ENCODE assay signal across 8 mouse cellular contexts in the genomic region with DNA sequence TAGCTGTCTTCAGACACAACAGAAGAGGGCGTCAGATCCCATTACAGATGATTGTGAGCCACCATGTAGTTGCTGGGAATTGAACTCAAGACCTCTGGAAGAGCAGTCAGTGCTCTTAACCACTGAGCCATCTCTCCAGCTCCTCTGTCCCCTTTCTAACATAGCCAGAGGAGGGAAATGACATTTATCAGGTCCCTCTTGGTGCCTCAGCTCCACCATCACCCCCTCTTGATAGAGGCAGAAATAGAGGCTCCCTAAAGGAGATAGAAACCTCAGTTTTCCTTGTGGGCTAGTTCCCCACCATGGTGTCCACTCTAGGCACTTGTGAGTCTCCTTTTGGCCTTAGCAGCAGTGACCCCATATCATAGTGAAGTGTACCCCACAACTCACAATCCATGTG.
DNase-seq lines count a peak whose midpoint lies in the region; ATAC-seq and TF ChIP-seq lines count a peak whose summit lies in the region.
"Not testable (repeated sequence)": the region's sequence is repeated elsewhere in the genome, so short reads cannot be mapped to it uniquely, and the experiment has no call there.

No protein-coding gene starts in this region.

- not testable (repeated sequence) for ATAC-seq in heart, embryonic 11.5 days (replicated peaks; ENCODE audit: insufficient number of reproducible peaks, low FRiP score, low TSS enrichment); hindbrain, embryonic 13.5 days (ENCODE audit: low FRiP score); kidney, embryonic 15.5 days (replicated peaks; ENCODE audit: low FRiP score); liver, embryonic 11.5 days (replicated peaks; ENCODE audit: low FRiP score); lung, embryonic 16.5 days (ENCODE audit: low read depth); neural tube, embryonic 15.5 days (ENCODE audit: low FRiP score)

- not testable (repeated sequence) for H3K27me3 ChIP-seq in MEL (ENCODE audit: control insufficient read depth in 1 of 2, insufficient read depth in 2 of 2, low read length in 2 of 2); heart, embryonic 11.5 days (ENCODE audit: control insufficient read depth, insufficient read depth, low read length); hindbrain, embryonic 13.5 days; kidney, embryonic 15.5 days; liver, embryonic 11.5 days (replicated peaks; ENCODE audit: control insufficient read depth, insufficient read depth, low read length); lung, embryonic 16.5 days (ENCODE audit: control insufficient read depth, insufficient read depth, low read depth, low read length); neural tube, embryonic 15.5 days (replicated peaks)

- not testable (repeated sequence) for TF ChIP-seq POLR2A in MEL (IDR thresholded peaks at IDR 0.05; ENCODE audit: control insufficient read depth in 1 of 2, insufficient read depth in 1 of 2, low read depth in 1 of 2, low read length in 2 of 2, poor library complexity in 1 of 2); embryonic fibroblast, embryonic 13.5 days (IDR thresholded peaks at IDR 0.05; ENCODE audit: low read depth, low read length)

- H3K9me3 ChIP-seq in MEL (replicated peaks; ENCODE audit: insufficient read depth, low read length); heart, embryonic 11.5 days (replicated peaks; ENCODE audit: control insufficient read depth, low read length); hindbrain, embryonic 13.5 days; kidney, embryonic 15.5 days (replicated peaks); liver, embryonic 11.5 days (ENCODE audit: control insufficient read depth, low read length); lung, embryonic 16.5 days (ENCODE audit: control insufficient read depth, low read length); neural tube, embryonic 15.5 days (replicated peaks): not testable (repeated sequence)

- TF ChIP-seq EP300 in MEL (IDR thresholded peaks at IDR 0.05; ENCODE audit: low read depth in 1 of 2, low read length in 2 of 2) = not testable (repeated sequence)

- peak overlapping the region; percentile 48 for H3K9ac ChIP-seq in MEL (ENCODE audit: control insufficient read depth, low read depth, low read length, poor library complexity, severe bottlenecking)
- H3K9ac ChIP-seq in heart, embryonic 11.5 days (ENCODE audit: low read depth, low read length); hindbrain, embryonic 13.5 days; kidney, embryonic 15.5 days; lung, embryonic 16.5 days (ENCODE audit: low read length); neural tube, embryonic 15.5 days (replicated peaks): not testable (repeated sequence)
- H3K9ac ChIP-seq in liver, embryonic 11.5 days (ENCODE audit: low read depth, low read length) = peak overlapping the region; percentile 4; the same call in 1 of the 2 replicates

- H3K4me2 ChIP-seq in heart, embryonic 11.5 days; hindbrain, embryonic 13.5 days; kidney, embryonic 15.5 days; liver, embryonic 11.5 days; lung, embryonic 16.5 days (ENCODE audit: low read depth, low read length); neural tube, embryonic 15.5 days: not testable (repeated sequence)

- DNase-seq in MEL (ENCODE audit: low read depth, low spot score) = peak; percentile 56
- DNase-seq in liver, embryonic 11.5 days (ENCODE audit: low spot score) = not testable (repeated sequence)

- not testable (repeated sequence) for TF ChIP-seq RAD21 in MEL (IDR thresholded peaks at IDR 0.05; ENCODE audit: low read depth, low read length)

- peak overlapping the region; percentile 66 for H3K27ac ChIP-seq in MEL (ENCODE audit: control insufficient read depth, low read depth, low read length)
- H3K27ac ChIP-seq in embryonic fibroblast, embryonic 13.5 days (ENCODE audit: insufficient read depth, low read length) = peak overlapping the region; percentile 35; the same call in 1 of the 2 replicates
- H3K27ac ChIP-seq in heart, embryonic 11.5 days (ENCODE audit: low read depth, low read length) = peak overlapping the region; percentile 92
- H3K27ac ChIP-seq in hindbrain, embryonic 13.5 days = peak overlapping the region; percentile 55; the same call in 1 of the 2 replicates
- H3K27ac ChIP-seq in kidney, embryonic 15.5 days = peak overlapping the region; percentile 82
- peak overlapping the region; percentile 93 for H3K27ac ChIP-seq in liver, embryonic 11.5 days (ENCODE audit: low read depth, low read length)
- peak overlapping the region; percentile 92 for H3K27ac ChIP-seq in lung, embryonic 16.5 days (ENCODE audit: low read length)
- peak overlapping the region; percentile 48; the same call in 1 of the 2 replicates for H3K27ac ChIP-seq in neural tube, embryonic 15.5 days (replicated peaks)

- not testable (repeated sequence) for TF ChIP-seq CTCF in MEL (IDR thresholded peaks at IDR 0.05 in 2 of 3, conservative IDR thresholded peaks at IDR 0.05 in 1 of 3; ENCODE audit: control insufficient read depth in 1 of 3, insufficient read depth in 1 of 3, low read depth in 2 of 3, low read length in 3 of 3, poor library complexity in 1 of 3, severe bottlenecking in 1 of 3); embryonic fibroblast, embryonic 13.5 days (IDR thresholded peaks at IDR 0.05; ENCODE audit: borderline replicate concordance, insufficient read depth, low read length)

- peaks cover 0 to 37% of the 10 kb centered on the region in 2 experiments; a peak in 2 of 4 replicates for H3K36me3 ChIP-seq in MEL (ENCODE audit: control insufficient read depth in 1 of 2, insufficient read depth in 2 of 2, low read length in 2 of 2)
- not testable (repeated sequence) for H3K36me3 ChIP-seq in heart, embryonic 11.5 days (ENCODE audit: control insufficient read depth, insufficient read depth, low read length); hindbrain, embryonic 13.5 days; kidney, embryonic 15.5 days; liver, embryonic 11.5 days (ENCODE audit: control insufficient read depth, insufficient read depth, low read length); lung, embryonic 16.5 days (ENCODE audit: control insufficient read depth, insufficient read depth, low read length); neural tube, embryonic 15.5 days

- H3K4me3 ChIP-seq in MEL (ENCODE audit: control insufficient read depth in 1 of 2, insufficient read depth in 1 of 2, low read depth in 2 of 2, low read length in 2 of 2); embryonic fibroblast, embryonic 13.5 days (ENCODE audit: insufficient read depth, low read length); heart, embryonic 11.5 days (ENCODE audit: low read depth, low read length); hindbrain, embryonic 13.5 days; kidney, embryonic 15.5 days (replicated peaks); liver, embryonic 11.5 days (ENCODE audit: low read depth, low read length); lung, embryonic 16.5 days (ENCODE audit: low read length); neural tube, embryonic 15.5 days (replicated peaks): not testable (repeated sequence)

- H3K4me1 ChIP-seq in MEL (ENCODE audit: control insufficient read depth in 1 of 2, insufficient read depth in 2 of 2, low read length in 2 of 2) = peaks cover 21 to 51% of the 10 kb centered on the region in 2 experiments
- H3K4me1 ChIP-seq in embryonic fibroblast, embryonic 13.5 days (ENCODE audit: control insufficient read depth, insufficient read depth, low read length) = not testable (repeated sequence)
- peaks cover 79% of the 10 kb centered on the region for H3K4me1 ChIP-seq in heart, embryonic 11.5 days (ENCODE audit: control insufficient read depth, insufficient read depth, low read length)
- H3K4me1 ChIP-seq in hindbrain, embryonic 13.5 days (replicated peaks) = peaks cover 56% of the 10 kb centered on the region
- H3K4me1 ChIP-seq in kidney, embryonic 15.5 days = peaks cover 83% of the 10 kb centered on the region
- H3K4me1 ChIP-seq in liver, embryonic 11.5 days (replicated peaks; ENCODE audit: control insufficient read depth, insufficient read depth, low read length) = peaks cover 81% of the 10 kb centered on the region
- H3K4me1 ChIP-seq in lung, embryonic 16.5 days (replicated peaks; ENCODE audit: control insufficient read depth, insufficient read depth, low read length) = peaks cover 57% of the 10 kb centered on the region
- peaks cover 42% of the 10 kb centered on the region for H3K4me1 ChIP-seq in neural tube, embryonic 15.5 days

- WGBS in heart, embryonic 11.5 days (ENCODE audit: insufficient replicate concordance) = 73% methylated on average over 1 of the region's 1 CpGs
- WGBS in hindbrain, embryonic 13.5 days = 81% methylated on average over 1 of the region's 1 CpGs
- WGBS in kidney, embryonic 15.5 days = 74% methylated on average over 1 of the region's 1 CpGs
- 53% methylated on average over 1 of the region's 1 CpGs for WGBS in liver, embryonic 11.5 days
- 29% methylated on average over 1 of the region's 1 CpGs for WGBS in lung, embryonic 16.5 days
- WGBS in neural tube, embryonic 15.5 days = 39% methylated on average over 1 of the region's 1 CpGs

- H3K79me2 ChIP-seq in MEL (ENCODE audit: control insufficient read depth, insufficient read depth, low read length, poor library complexity) = not testable (repeated sequence)

TF ChIP-seq in MEL, 35 proteins besides CTCF, POLR2A, EP300 and RAD21:
- peak; percentile 85 for TF ChIP-seq TBP (IDR thresholded peaks at IDR 0.05; ENCODE audit: low read depth, low read length)

Comparison
In these comparisons a context has a peak if more than half of its experiments do, and no peak if none do; other contexts are left out.
1. H3K27ac ChIP-seq: peak in every context shown above with its lines; median percentile 93 in liver, embryonic 11.5 days; 92 in heart, embryonic 11.5 days; 92 in lung, embryonic 16.5 days; 82 in kidney, embryonic 15.5 days; 66 in MEL; 55 in hindbrain, embryonic 13.5 days; 48 in neural tube, embryonic 15.5 days; 35 in embryonic fibroblast, embryonic 13.5 days.